Mouse (Mus musculus): ENCODE measurements around the gene Hyal1.
"Not testable (repeated sequence)": the region's sequence is repeated elsewhere in the genome, so short reads cannot be mapped to it uniquely, and the experiment has no call there.

Gene Hyal1

DNA sequence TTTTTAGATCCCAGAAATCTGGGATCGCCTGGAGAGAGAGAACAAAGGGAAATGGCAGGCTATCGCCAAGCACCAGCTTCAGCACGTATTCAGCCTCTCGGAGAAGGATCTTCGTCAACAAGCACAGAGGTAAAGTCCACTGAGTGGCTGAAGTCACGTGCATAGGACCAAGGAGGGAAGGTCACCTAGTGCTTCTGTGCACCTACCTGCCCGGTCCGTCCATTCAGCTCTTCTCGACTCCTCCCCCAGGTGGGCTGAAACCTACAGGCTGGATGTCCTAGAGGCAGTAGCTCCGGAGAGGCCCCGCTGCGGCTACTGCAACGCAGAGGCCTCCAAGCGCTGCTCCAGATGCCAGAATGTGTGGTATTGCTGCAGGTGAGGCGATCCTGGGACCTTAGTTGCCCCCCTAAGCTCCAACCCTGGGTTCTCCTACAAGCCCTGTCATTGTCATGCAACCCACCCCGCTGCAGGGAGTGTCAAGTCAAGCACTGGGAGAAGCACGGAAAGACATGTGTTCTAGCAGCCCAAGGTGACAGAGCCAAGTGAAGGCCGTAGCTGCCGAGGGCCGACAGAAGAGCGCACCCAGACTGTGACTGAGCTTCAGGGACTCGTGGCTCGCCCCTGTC is 26.1 kb upstream of the Hyal1 start:
- DNase-seq (ENCODE audit: low spot score): no peak

GRCm38 (mm10) chr9:107551117-107551889 is 25.4 kb upstream of the Hyal1 start, which contains the start of gene Rassf1:
TSS of gene Rassf1 (plus strand) at chr9:107551555.
- peak; percentile 62 for DNase-seq (ENCODE audit: low spot score)

- DNase-seq (ENCODE audit: low spot score): no peak
Observed at GRCm38 (mm10) chr9:107551890-107552355, 24.8 kb upstream of the Hyal1 start.

DNA sequence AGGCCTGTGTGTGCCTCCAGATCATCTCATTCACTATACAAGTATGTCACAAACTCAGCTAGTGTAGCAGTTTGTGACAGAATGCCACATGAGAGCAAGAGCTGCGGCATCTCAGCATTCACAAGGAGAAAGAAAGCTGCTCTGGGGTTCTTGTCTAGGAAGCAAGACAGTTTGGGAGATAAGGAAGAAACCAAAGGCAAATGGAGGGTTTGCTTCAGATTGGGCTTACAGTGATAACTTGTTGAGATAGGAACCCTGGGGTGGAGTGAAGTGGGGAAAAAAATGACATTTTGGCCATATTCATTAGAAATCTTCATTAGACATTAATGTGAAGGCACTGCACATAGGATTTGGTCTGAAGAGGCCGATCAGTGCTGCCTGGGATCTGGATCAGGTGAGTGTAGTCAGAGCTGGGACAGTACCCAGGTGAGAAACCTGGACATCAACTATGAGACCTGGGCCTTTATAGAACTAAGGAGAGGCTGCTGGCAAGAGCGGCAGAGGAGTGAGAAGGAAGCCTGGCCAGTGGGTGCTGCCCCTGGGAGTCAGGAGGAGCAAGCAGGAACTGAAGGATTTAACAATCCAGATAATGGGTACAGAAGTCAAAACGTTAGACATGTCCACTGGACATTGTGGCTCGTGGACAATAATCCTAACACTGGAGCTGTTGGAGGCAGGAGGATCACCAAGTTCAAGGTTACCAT is 23.9 kb upstream of the Hyal1 start:
- no peak for DNase-seq (ENCODE audit: low spot score)

- no peak for DNase-seq (ENCODE audit: low spot score)
Observed at GRCm38 (mm10) chr9:107553541-107554318, 23.0 kb upstream of the Hyal1 start.

DNA sequence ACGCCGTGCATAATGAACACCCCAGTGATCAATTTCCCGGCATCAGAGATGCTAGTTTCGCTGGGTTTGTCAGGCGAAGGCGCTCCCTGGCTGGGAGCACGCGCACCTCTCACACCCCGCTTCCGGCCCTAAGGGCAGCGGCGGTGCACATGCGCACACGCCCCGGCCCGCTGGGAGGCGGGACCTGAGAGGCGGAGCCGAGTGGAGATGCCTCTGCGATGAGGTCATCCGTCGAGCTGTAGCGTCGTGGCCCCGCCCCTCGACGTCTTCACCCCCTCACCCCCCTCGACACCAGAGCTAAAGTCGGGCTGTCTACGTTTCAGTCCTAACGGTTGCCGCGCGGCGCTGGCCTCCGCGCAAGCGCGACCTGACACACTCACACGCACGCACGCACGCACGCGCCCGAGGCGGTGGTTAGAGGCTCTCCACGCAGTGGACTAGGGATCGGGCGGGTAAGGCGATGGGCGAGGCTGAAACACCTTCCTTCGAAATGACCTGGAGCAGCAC is 22.4 kb upstream of the Hyal1 start:
- peak; percentile 99 for DNase-seq (ENCODE audit: low spot score)

GRCm38 (mm10) chr9:107555031-107555457 is 21.7 kb upstream of the Hyal1 start:
- DNase-seq (ENCODE audit: low spot score): peak; percentile 60

- DNase-seq (ENCODE audit: low spot score): no peak
Observed at GRCm38 (mm10) chr9:107555701-107556100, 21.0 kb upstream of the Hyal1 start.

DNA sequence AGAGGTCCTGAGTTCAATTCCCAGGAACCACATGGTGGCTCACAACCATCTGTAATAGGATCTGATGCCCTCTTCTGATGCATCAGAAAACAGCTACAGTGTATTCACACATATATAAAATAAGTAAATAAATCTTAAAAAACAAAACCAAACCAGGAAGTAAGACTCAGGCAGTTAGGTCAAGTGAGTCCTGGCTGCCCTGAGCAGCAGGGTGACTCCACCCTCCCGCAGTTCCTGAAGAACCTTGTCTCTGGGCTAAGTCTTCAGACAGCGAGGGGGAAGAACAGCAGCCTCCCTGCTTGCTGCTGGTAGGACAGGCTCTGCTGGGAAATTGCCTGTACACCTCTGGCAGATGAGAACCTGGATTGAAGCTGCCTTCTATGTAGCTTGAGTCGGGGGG is 20.4 kb upstream of the Hyal1 start:
- no peak for DNase-seq (ENCODE audit: low spot score)

- peak; percentile 93 for DNase-seq (ENCODE audit: low spot score)
Observed at GRCm38 (mm10) chr9:107563029-107563581, 13.6 kb upstream of the Hyal1 start, which contains the start of gene Tusc2. TSS of gene Tusc2 (plus strand) at chr9:107563255.

DNA sequence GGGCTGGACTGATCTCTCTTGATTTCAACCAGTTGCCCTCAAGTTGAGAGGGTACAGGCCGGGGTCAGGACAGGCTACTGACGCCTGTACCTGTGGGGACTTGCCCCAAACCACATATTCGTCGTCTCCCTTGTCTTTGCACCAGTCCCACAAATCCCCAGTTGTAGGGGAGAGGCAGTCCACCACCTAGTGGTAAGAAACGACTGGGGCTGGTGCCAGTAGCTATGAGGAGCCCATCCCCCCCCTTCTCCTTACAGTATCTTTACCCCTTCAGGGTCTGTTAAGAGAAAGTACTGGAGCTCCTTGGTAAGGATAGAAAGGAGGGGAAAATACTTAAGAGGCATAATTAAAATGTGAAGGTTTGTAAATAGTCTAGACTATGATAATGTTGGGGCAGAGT is 11.2 kb upstream of the Hyal1 start:
- not testable (repeated sequence) for DNase-seq (ENCODE audit: low spot score)

GRCm38 (mm10) chr9:107566041-107566709 is 10.6 kb upstream of the Hyal1 start:
- peak; percentile 84 for DNase-seq (ENCODE audit: low spot score)

GRCm38 (mm10) chr9:107566855-107567254 is 9.9 kb upstream of the Hyal1 start:
- DNase-seq (ENCODE audit: low spot score): no peak

DNA sequence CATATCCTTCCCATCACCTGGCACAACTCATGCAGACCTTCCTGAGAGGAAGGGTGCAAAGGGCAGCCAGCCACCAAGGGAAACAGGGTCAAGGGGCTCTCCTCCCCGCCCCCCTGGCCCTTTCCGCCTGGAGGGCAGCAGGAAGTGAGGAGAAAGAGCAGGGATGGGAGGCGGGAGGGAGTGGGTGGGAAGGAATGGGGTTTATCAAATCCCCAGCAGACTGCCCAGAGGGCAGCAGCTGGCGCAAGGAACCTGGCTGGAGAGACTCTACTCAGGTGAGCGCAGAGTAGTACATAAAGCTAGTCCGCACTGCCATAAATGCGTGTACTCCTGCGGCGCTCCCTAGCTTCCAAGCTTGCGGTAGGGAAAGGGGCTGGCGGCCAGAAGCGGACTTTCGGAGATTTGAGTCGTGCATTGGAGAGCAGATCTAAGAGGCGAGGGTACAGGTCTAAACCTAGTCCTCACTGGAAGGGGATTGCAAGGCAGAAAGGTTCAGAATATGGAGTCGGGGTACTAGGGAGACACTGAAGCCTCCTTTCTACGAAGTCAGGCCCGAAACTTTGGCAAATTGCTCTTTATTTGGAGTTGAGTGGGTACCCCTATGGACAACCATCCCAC is 8.9 kb upstream of the Hyal1 start, which contains the start of gene Hyal2:
TSS of gene Hyal2 (plus strand) at position 244 of the 618 bp plus-strand sequence.
- no peak for DNase-seq (ENCODE audit: low spot score)

DNA sequence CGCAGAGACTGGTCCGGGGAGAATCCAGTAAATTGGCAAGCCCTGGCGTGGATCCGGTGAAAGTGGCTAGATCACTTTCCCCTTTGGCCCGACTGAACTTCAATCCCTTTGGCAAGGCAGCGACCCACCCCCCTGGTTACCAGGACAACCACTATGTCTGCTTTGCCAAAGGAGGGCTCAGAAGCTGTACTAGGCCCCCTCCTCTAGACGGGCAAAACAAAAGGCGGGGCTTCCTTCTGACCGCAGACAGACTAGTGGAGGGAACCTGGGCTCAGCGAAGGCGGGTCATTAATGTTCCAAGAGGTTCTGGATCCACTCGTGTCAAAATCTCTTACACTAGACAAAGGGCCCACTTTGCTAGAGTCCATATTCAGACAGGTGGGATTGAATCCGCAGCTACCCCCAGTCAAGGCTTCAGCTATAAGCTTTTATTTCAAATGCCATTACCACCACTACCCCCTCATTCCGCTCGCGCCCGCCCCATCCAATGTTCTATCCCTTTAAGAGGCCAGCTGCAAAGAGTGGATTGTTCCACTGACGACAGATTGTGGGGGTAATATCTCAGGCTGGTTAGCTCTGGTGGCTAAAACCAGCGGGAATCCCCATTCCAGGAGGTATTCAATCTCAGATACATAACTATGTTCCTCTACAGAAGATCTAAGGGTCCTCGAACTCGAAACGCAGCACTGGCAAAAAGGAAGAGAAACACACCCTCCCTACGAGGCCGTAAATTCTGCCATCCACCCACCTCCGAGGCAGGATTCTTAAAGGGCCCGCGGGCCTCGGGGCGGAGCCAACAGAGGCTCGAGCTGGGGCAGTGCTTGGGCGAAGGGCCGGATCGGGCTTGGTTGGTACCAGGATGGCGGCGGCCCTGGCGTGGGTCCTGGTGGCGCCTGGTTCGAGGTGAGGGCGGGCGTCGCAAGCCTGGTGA is 8.1 kb upstream of the Hyal1 start:
- peak; percentile 91 for DNase-seq (ENCODE audit: low spot score)

DNA sequence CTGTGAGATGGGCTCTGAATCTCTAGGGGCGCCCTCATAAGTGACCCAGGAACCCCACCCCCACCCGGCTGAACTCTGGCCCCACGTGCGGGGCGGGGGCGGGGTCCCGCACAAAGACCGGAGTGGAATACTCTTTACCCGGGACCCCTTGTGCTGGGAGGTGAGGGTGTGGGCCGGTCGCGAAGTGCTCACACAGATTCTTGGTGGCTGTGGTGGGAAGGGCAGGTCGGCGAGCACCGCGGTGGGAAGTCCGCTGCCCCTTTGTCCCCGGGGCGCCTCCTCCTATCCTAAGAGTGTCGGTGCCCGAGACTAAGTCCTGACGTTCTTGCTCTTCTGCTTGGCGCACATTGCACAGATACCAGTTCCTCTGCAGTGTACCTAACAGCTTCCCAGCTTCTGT is 7.5 kb upstream of the Hyal1 start:
- no peak for DNase-seq (ENCODE audit: low spot score)

DNA sequence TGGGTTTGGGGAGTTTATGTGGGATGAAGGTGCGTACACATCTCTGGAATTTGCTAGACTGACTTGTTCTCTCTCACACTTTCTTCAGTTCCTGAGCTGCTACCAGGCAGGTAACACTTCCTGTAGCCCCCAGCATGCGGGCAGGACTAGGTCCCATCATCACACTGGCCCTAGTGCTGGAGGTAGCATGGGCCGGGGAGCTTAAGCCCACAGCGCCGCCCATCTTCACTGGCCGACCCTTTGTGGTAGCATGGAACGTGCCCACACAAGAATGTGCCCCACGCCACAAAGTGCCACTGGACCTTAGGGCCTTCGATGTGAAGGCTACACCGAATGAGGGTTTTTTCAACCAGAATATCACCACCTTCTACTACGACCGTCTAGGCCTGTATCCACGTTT is 6.7 kb upstream of the Hyal1 start:
- no peak for DNase-seq (ENCODE audit: low spot score)

GRCm38 (mm10) chr9:107570845-107571244 is 5.9 kb upstream of the Hyal1 start:
- no peak for DNase-seq (ENCODE audit: low spot score)
